Mouse (Mus musculus) heart, embryonic 14.5 days (tissue): Measurements from ENCODE around the gene Scn5a. TPM values are rescaled to one million over a fixed set of nuclear protein-coding genes. Genes with fewer than 3 reads are reported as not detected.

Experiments
- ATAC-seq: fragments of 200-750 bp; cut with Nextera tagmentation; 2 replicates; pipeline ENCODE4 v1.8.0; 2017; ENCODE audit warnings: low read depth, moderate TSS enrichment; ENCODE audit not compliant: insufficient number of reproducible peaks, insufficient read depth, low FRiP score
- H3K27ac ChIP-seq, 2 experiments: fragments of 200-500 bp in 1 of 2; fragments of 300-500 bp in 1 of 2; sonication (generic) in 1 of 2; replicated peaks in 1 of 2; 2 replicates each; pipeline ENCODE4 v1.5.1; 2012 to 2014; ENCODE audit warnings: low read depth in 2 of 2, low read length in 2 of 2, control low read depth in 1 of 2, mild to moderate bottlenecking in 1 of 2, mixed read lengths in 1 of 2; ENCODE audit not compliant: control insufficient read depth in 1 of 2, insufficient read depth in 1 of 2
- H3K27me3 ChIP-seq: fragments of 300-500 bp; sonication (generic); 2 replicates; pipeline ENCODE4 v1.6.1; 2014; ENCODE audit warnings: mild to moderate bottlenecking, low read length, control low read depth; ENCODE audit not compliant: control insufficient read depth, insufficient read depth
- H3K36me3 ChIP-seq: fragments of 300-500 bp; sonication (generic); 2 replicates; pipeline ENCODE4 v1.6.1; 2014; ENCODE audit warnings: mild to moderate bottlenecking, control low read depth, low read length, mixed read lengths; ENCODE audit not compliant: control insufficient read depth, insufficient read depth
- H3K4me1 ChIP-seq, 2 experiments: fragments of 200-500 bp in 1 of 2; fragments of 300-500 bp in 1 of 2; sonication (generic) in 1 of 2; 2 replicates each; pipeline ENCODE4 v1.6.1; 2012 to 2014; ENCODE audit warnings: low read length in 2 of 2, control low read depth in 1 of 2, mixed read lengths in 1 of 2; ENCODE audit not compliant: control insufficient read depth in 2 of 2, insufficient read depth in 2 of 2
- H3K4me2 ChIP-seq: fragments of 300-500 bp; sonication (generic); 2 replicates; pipeline ENCODE4 v1.6.1; 2014; ENCODE audit warnings: mild to moderate bottlenecking, low read length
- H3K4me3 ChIP-seq, 2 experiments: fragments of 200-500 bp in 1 of 2; fragments of 300-500 bp in 1 of 2; sonication (generic) in 1 of 2; 2 replicates each; pipeline ENCODE4 v1.5.1; 2012 to 2014; ENCODE audit warnings: low read length in 2 of 2, mild to moderate bottlenecking in 2 of 2, control low read depth in 1 of 2, low read depth in 1 of 2, moderate library complexity in 1 of 2; ENCODE audit not compliant: control insufficient read depth in 1 of 2, insufficient read depth in 1 of 2
- H3K9ac ChIP-seq: fragments of 300-500 bp; sonication (generic); 2 replicates; pipeline ENCODE4 v1.6.1; 2014; ENCODE audit warnings: mild to moderate bottlenecking, low read length
- H3K9me3 ChIP-seq: fragments of 300-500 bp; sonication (generic); 2 replicates; pipeline ENCODE4 v1.6.1; 2016; ENCODE audit warnings: low read length, control low read depth; ENCODE audit not compliant: control insufficient read depth
- WGBS: fragments of 180-500 bp; shearing (Covaris S2); extraction: QIAGEN DNeasy Blood & Tissue Kit; methylation state at CpG from one replicate; pipeline ENCODE4 v1.1.7; 2014; 5-methylcytosine and 5-hydroxymethylcytosine counted together
- polyA plus RNA-seq: library from polyadenylated mRNA; unstranded; fragments of >200 nt; fragmentation: Nextera tagmentation; extraction: Ambion mirVana; gene quantifications from 2 replicates; pipeline ENCODE4 v1.2.1, GENCODE M21; 2014

Scn5a gene
- polyA plus RNA-seq, 1 experiment from 2014 or later: 10.0 TPM

DNA sequence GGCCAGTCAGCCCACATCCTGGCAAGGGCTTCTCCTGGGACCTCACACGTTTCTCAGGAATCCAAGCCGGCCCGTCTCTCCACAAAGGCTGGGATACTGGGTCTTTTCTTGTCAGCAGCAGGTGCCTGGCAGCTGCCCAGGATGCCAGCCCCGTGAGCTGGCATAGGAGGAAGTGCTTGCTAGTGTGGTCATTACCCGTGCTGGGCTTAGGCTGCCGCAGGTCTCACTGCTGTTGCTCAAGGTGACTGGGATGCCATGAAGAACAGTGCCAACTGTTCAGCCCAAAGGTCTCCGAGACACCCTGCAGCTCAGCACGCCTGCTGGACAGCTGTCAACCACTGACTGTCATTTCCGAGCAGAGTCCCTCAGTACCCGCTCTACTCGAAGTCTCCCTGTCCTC is 100.5 kb downstream of the Scn5a start:
- Histone ChIP-seq H3K36me3 (no peaks in the 10 kb centered on the region), H3K4me1 (peaks cover 38 to 43% of the 10 kb centered on the region in 2 experiments), H3K27me3 (no peaks in the 10 kb centered on the region), H3K4me3 (no peak overlapping the region), H3K4me2 (no peak overlapping the region), H3K9ac (no peak overlapping the region), H3K9me3 (no peaks in the 10 kb centered on the region), H3K27ac (peak overlapping the region in 1 of 2 experiments; percentile 63; a peak in 2 of 4 replicates)
- WGBS: 81% methylated on average over 11 of the region's 11 CpGs
- no peak for ATAC-seq

DNA sequence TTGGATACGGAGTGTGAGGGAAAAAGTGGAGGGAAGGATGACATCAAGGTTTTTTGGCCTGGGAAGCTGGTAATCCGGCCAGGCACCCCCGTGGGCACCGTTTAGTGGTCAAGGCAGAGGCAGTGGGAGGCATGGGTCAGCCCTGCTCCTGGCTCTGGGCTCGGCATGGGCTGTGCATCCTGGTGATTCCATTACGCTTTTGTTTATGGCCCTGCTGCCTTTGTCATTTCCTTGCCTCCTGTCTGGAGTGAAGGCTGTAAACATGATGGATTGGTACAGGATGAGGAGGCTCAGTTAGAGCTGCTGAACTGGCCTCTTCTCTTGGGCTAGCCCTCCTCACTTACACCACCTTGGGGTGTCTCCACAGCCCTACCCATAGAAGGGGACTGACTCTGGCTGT is 101.1 kb downstream of the Scn5a start:
- no peaks in the 10 kb centered on the region for H3K27me3 ChIP-seq
- H3K4me2 ChIP-seq: no peak overlapping the region
- H3K9me3 ChIP-seq: no peaks in the 10 kb centered on the region
- peak overlapping the region in 1 of 2 experiments; percentile 63; a peak in 1 of 4 replicates for H3K27ac ChIP-seq
- H3K4me1 ChIP-seq: peaks cover 44 to 48% of the 10 kb centered on the region in 2 experiments
- H3K4me3 ChIP-seq: no peak overlapping the region
- WGBS: 51% methylated on average over 6 of the region's 6 CpGs
- H3K9ac ChIP-seq: no peak overlapping the region
- no peak for ATAC-seq
- no peaks in the 10 kb centered on the region for H3K36me3 ChIP-seq

DNA sequence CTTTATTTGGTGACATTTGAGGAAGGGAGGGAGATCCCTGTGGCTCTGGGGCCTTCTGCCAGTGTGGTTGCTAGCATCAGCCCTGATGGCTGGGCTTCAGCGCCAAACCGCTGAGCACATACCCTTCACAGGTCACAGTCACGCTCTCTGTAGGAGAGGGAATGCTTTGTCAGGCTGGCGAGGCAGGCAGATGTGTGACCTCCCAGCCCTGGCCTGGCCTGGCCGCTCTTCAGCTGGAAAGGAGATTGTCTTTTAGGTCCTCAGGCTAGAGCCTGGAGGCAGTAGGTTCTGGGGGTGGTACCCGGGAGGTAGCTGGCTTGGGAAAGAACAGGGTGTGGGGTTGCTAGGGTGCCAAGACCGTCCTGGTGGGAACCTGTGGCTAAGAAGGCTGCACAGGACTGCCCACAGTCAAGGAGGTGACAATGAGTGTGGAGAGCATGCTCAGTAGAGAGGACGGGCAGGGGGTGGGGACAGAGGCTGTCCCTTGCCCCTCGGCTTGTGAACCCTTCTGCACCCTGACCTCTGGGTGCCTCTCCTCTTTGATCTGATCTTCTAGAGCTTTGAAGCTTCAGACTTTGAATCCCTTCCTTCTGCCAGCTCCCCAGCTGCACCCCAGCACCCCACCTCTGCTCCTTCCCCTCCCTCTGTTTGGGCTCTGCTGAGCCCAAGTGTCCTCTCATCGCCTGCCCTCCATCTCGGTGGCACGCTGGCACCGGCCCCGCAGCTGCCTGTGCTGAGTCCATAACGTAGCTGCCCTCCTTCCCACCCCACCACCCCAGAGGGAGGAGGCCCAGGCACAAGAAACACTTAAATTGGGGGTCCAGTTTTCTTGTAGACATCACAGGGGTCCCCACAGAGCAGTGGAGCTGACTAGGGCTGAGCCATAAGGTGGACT is 103.9 kb downstream of the Scn5a start:
- 46% methylated on average over 15 of the region's 15 CpGs for WGBS

DNA sequence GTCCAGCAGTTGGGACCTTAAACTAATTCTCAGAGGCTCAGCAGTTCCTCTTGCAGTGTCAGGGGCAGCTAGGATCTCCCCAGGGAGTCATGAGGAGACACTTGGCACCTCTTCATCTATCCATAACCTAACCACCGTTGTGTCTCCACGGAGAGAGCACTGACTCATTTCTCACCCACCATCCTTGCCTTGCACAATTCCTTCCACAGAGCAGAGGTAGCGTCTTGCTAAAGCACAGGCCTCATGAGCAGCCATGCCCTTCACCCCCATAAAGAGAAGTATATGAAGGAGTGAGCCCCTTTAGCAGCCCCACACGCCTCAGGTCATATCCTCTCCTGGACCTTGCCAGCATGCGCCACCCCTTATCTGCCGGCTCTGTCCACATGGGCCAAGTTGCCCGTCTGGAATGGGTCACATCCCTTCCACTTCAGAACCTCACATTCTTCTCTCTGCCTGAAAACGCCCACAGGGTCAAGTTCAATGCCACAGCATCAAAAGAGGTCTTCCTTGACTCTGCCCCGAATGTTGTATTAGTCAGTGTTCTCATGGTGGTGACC is 105.1 kb downstream of the Scn5a start:
- no peaks in the 10 kb centered on the region for H3K27me3 ChIP-seq
- ATAC-seq: no peak

More for the DNA sequence above, 103.9 kb downstream of the Scn5a start:
- Histone ChIP-seq H3K4me3 (no peak overlapping the region), H3K36me3 (no peaks in the 10 kb centered on the region), H3K4me1 (peaks cover 61 to 72% of the 10 kb centered on the region in 2 experiments), H3K27me3 (no peaks in the 10 kb centered on the region), H3K9ac (no peak overlapping the region; the same call in 1 of the 2 replicates), H3K27ac (peak overlapping the region in 1 of 2 experiments; percentile 2; a peak in 2 of 4 replicates), H3K9me3 (no peaks in the 10 kb centered on the region), H3K4me2 (no peak overlapping the region)
- no peak for ATAC-seq

DNA sequence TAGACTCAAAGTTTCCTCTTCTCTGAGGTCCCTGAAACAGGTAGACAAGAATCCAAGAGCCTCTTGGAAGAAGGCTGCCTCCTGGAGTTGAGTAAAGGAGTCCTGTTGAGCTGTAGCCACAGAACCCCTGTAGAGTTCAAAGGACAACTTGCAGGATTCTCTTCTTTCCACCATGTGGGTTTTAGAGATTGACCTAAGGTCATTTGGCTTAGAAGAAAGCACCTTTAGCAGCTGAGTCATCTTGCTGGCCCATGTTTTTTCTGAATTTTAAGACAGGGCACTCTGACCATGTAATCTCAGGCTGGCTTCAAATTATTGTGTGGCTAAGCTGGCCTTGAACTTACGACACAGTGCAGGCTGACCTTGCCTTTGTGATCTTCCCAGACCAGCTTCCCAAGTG is 105.8 kb downstream of the Scn5a start:
- H3K27me3 ChIP-seq: no peaks in the 10 kb centered on the region
- no peaks in the 10 kb centered on the region for H3K36me3 ChIP-seq
- peak overlapping the region in 1 of 2 experiments; percentile 42; a peak in 2 of 4 replicates for H3K27ac ChIP-seq
- H3K9ac ChIP-seq: no peak overlapping the region
- no peak for ATAC-seq
- H3K4me1 ChIP-seq: peaks cover 67 to 70% of the 10 kb centered on the region in 2 experiments
- 91% methylated on average over 1 of the region's 1 CpGs for WGBS
- no peak overlapping the region for H3K4me3 ChIP-seq
- H3K4me2 ChIP-seq: no peak overlapping the region
- no peaks in the 10 kb centered on the region for H3K9me3 ChIP-seq

More for the DNA sequence above, 105.1 kb downstream of the Scn5a start:
- H3K36me3 ChIP-seq: no peaks in the 10 kb centered on the region
- H3K4me1 ChIP-seq: peaks cover 62 to 69% of the 10 kb centered on the region in 2 experiments
- H3K9ac ChIP-seq: no peak overlapping the region
- no peaks in the 10 kb centered on the region for H3K9me3 ChIP-seq
- 57% methylated on average over 9 of the region's 9 CpGs for WGBS
- H3K4me2 ChIP-seq: no peak overlapping the region
- no peak overlapping the region for H3K27ac ChIP-seq
- no peak overlapping the region for H3K4me3 ChIP-seq

DNA sequence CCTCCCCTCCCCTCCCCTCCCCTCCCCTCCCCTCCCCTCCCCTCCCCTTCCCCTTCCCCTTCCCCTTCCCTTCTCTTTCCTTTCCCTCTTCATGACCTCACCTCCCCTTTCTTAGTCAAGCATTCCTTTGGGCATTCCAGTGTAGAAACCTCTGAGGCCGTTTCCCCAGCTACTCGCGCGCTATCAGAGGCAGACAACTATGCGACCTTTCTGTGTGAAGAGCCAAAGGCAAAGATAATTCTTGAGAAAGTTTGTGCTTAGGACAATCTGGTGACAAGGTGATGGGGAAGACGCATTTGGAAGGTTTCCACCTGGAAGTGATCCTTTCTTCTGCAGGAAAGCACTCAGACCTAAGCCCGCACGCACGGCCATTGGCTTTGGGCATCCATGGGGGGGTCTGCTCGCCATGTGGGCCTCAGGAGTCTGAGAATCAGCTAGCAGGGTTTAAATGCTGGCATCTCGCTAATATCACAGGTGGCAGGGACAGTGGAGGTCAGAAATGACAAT is 106.4 kb downstream of the Scn5a start:
- 31% methylated on average over 11 of the region's 11 CpGs for WGBS
- Histone ChIP-seq H3K4me2 (no peak overlapping the region), H3K36me3 (no peaks in the 10 kb centered on the region), H3K4me1 (peaks cover 68 to 70% of the 10 kb centered on the region in 2 experiments), H3K9me3 (no peaks in the 10 kb centered on the region), H3K27me3 (no peaks in the 10 kb centered on the region), H3K4me3 (no peak overlapping the region), H3K9ac (no peak overlapping the region), H3K27ac (peak overlapping the region; percentile 25 to 42; a peak in 3 of 4 replicates)
- no peak for ATAC-seq

DNA sequence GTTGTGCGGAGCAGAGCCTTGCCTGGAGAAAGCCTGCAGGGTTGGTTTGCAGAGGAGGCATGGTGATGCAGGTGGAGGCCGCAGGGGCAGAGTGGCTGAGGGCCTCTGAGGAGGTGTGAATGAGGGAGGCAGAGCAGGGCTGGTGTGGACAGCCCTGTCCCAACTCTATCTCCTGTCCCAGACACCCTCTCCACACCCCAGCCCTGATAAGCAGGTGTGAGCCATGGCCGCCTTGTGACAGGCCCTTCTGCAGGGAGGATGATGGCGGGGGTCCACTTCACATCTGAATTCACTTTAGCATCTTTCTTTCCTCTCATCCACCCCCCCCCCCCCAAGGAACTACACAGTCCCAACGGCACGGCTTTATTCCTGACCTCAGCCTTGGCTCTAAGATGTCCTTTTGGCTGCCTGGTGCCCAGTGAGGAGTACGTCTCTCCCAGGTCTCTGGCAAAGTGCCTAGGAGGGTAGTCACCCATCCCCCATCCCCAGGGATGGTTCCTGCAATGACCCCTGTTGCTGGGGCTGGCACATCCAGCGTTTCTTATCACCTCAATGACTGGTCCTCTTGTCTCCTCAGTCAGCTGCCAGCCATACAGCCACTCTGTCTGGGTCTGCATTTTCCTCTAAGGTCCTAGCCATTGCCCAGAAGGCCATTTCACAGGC is 109.0 kb downstream of the Scn5a start:
- Histone ChIP-seq H3K36me3 (peaks cover 15% of the 10 kb centered on the region), H3K4me1 (peaks cover 67 to 70% of the 10 kb centered on the region in 2 experiments), H3K9me3 (no peaks in the 10 kb centered on the region), H3K27me3 (no peaks in the 10 kb centered on the region), H3K4me3 (no peak overlapping the region), H3K9ac (0 out of 2 replicates have a peak overlapping the region, but pooled peaks have one; percentile 5), H3K4me2 (peak overlapping the region; percentile 26), H3K27ac (peak overlapping the region; percentile 72 to 77)
- peak; percentile 94 for ATAC-seq
- 13% methylated on average over 8 of the region's 8 CpGs for WGBS
